Mouse (Mus musculus): ENCODE data around the gene Fam228b.

GRCm38 (mm10) chr12:4713361-4713760 lies 55.7 kb downstream of the Fam228b start:
- no peak for TF ChIP-seq CTCF (IDR thresholded peaks at IDR 0.05; ENCODE audit: borderline replicate concordance, extremely low read depth, insufficient read depth, insufficient read length)
- no peak for TF ChIP-seq POLR2A (IDR thresholded peaks at IDR 0.05; ENCODE audit: borderline replicate concordance, extremely low read depth, insufficient read depth, insufficient read length, poor library complexity, severe bottlenecking)

Measured in brain, embryonic 14.5 days (tissue).